Mouse (Mus musculus): ENCODE data around the gene Pex14.

DNA sequence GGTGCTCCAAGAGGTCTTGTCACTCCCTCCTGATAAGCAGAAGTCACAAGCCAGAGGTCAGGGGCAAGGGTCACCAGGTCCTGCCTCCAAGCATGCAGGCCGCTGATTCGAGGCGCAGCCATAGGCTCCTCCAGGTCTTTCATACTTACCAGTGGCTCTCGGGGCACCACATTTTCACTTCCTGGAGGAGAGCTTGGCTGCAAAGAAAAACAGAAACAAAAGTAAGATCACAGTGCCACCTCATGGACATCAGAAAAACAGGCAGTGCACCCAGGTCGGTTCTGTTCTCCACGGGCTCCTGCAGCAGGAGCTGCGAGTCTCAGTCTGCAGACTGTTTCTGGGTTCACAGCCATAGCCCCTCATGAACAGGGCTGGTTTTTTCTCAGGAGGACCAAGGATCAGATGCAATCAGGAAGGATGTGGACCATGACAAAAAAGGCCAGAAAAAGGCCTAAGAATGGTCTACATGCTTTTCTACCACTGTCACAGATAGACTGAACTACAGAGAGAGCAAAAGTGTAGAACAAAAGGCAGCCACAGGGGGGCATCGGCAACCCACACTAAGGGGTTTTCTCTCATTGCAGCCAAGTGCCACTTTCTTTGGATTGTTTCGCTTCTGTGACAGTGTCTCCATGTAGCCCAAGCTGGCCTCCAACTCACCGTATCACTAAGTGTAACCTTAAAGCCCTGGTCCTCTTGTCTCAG lies 23.7 kb downstream of the Pex14 start:
- TF ChIP-seq CTCF (IDR thresholded peaks at IDR 0.05; ENCODE audit: low read depth, low read length) (peak; percentile 58), POLR2A (IDR thresholded peaks at IDR 0.05; ENCODE audit: borderline replicate concordance, low read depth, low read length) (no peak)
